Mouse (Mus musculus) forebrain, embryonic 13.5 days (tissue): ENCODE measurements around the gene Syne4. TPM values are rescaled to one million over a fixed set of nuclear protein-coding genes. Genes with fewer than 3 reads are reported as not detected.

Source experiments
- ATAC-seq: fragments of 200-750 bp; cut with Nextera tagmentation; 2 replicates; pipeline ENCODE4 v1.8.0; 2017
- H3K27ac ChIP-seq: fragments of 300-500 bp; sonication (generic); 2 replicates; pipeline ENCODE4 v1.5.1; 2015; ENCODE audit warnings: inconsistent platforms, mild to moderate bottlenecking, moderate library complexity
- H3K27me3 ChIP-seq: fragments of 300-500 bp; sonication (generic); 2 replicates; pipeline ENCODE4 v1.6.1; 2015; ENCODE audit warnings: mild to moderate bottlenecking, inconsistent platforms
- H3K36me3 ChIP-seq: fragments of 300-500 bp; sonication (generic); 2 replicates; pipeline ENCODE4 v1.6.1; 2015; ENCODE audit warnings: mild to moderate bottlenecking, inconsistent platforms; ENCODE audit not compliant: poor library complexity, severe bottlenecking
- H3K4me1 ChIP-seq: fragments of 300-500 bp; sonication (generic); 2 replicates; pipeline ENCODE4 v1.6.1; 2015; ENCODE audit warnings: inconsistent platforms
- H3K4me2 ChIP-seq: fragments of 300-500 bp; sonication (generic); 2 replicates; pipeline ENCODE4 v1.6.1; 2015; ENCODE audit warnings: inconsistent platforms, mild to moderate bottlenecking, moderate library complexity
- H3K4me3 ChIP-seq: fragments of 300-500 bp; sonication (generic); 2 replicates; pipeline ENCODE4 v1.5.1; 2015; ENCODE audit warnings: mild to moderate bottlenecking, inconsistent platforms
- H3K9ac ChIP-seq: fragments of 300-500 bp; sonication (generic); 2 replicates; pipeline ENCODE4 v1.6.1; 2015; ENCODE audit warnings: mild to moderate bottlenecking, inconsistent platforms
- H3K9me3 ChIP-seq: fragments of 300-500 bp; sonication (generic); replicated peaks from 2 replicates; pipeline ENCODE4 v1.6.1; 2016; ENCODE audit warnings: inconsistent platforms
- WGBS: fragments of 180-500 bp; shearing (Covaris S2); methylation state at CpG from one replicate; pipeline ENCODE4 v1.1.7; 2015; 5-methylcytosine and 5-hydroxymethylcytosine counted together
- polyA plus RNA-seq: library from polyadenylated mRNA; unstranded; fragments of >200 nt; fragmentation: Nextera tagmentation; extraction: Ambion mirVana; gene quantifications from 2 replicates; pipeline ENCODE4 v1.2.1, GENCODE M21; 2015

Gene Syne4
- polyA plus RNA-seq, 1 experiment from 2014 or later, result 9.2 TPM

DNA sequence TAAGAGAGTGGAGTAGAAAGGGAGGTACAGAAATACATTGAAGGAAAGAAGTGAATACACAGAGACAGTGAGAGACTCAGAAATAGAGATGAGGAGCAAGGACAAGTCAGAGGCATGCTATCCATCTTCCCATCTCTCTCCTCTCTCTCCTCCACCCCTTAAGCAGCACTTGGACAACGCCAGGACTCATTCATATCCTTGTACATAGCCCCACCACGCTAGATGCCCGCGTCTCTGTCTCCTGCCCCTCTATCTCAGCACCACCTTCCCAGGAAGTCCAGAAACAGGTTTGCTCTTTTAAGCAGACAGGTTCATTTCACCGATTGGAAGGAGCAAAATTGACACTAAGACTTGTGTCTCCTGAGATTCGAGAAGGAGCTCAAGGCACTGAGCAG lies 48.7 kb downstream of the Syne4 start:
- Histone ChIP-seq H3K36me3 (peaks cover 20% of the 10 kb centered on the region), H3K4me3 (peak overlapping the region; percentile 70), H3K27ac (no peak overlapping the region), H3K9ac (peak overlapping the region; percentile 95), H3K4me1 (peaks cover 40% of the 10 kb centered on the region), H3K27me3 (peaks cover 17% of the 10 kb centered on the region), H3K4me2 (peak overlapping the region; percentile 86), H3K9me3 (no peaks in the 10 kb centered on the region)
- WGBS, result 63% methylated on average over 6 of the region's 6 CpGs
- no peak; the same call in none of the 2 replicates for ATAC-seq

DNA sequence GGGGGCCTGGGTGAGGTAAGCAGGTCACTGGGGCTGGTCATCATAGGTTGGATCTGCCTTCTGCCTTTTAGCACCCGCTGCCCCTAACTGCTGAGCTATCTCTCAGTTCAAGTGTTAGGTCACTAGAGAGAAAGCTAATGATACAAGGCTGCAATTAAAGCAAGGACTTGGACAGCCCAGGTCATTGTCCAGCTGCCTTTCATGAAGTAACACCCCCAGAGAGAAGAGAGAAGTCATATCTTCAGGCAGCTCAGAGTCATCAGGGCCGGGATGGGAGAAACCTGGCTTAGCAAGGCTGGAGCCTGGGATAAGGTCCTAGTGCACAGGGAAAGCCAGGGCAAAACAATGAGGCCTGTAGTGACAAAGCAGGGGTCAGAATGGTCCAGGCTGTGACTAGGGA lies 52.9 kb downstream of the Syne4 start:
- H3K9me3 ChIP-seq, result no peaks in the 10 kb centered on the region

More for the DNA sequence above, 52.9 kb downstream of the Syne4 start:
- Histone ChIP-seq H3K4me1 (peaks cover 9% of the 10 kb centered on the region; the same call in 1 of the 2 replicates), H3K36me3 (no peaks in the 10 kb centered on the region), H3K27me3 (peaks cover 17% of the 10 kb centered on the region), H3K27ac (no peak overlapping the region), H3K4me2 (no peak overlapping the region), H3K4me3 (no peak overlapping the region), H3K9ac (no peak overlapping the region)
- ATAC-seq, result no peak
- WGBS, result 83% methylated on average over 2 of the region's 2 CpGs

Other genes with a start within 250 kb of the Syne4 start
- gene Zfp82, start 241.9 kb upstream of the Syne4 start, polyA plus RNA-seq, result 10.3 and 11.8 TPM in 2 replicates
- 1.7 and 3.5 TPM in 2 replicates for gene Gm26920, start 224.4 kb upstream of the Syne4 start, polyA plus RNA-seq
- 19.3 and 20.9 TPM in 2 replicates for gene Zfp566, start 224.3 kb upstream of the Syne4 start, polyA plus RNA-seq
- gene Zfp260, start 220.0 kb upstream of the Syne4 start, polyA plus RNA-seq, result 118 and 121 TPM in 2 replicates
- 19.0 and 21.1 TPM in 2 replicates for gene Zfp382, start 192.9 kb upstream of the Syne4 start, polyA plus RNA-seq
- 19.5 and 23.7 TPM in 2 replicates for gene Zfp146, start 145.1 kb upstream of the Syne4 start, polyA plus RNA-seq
- 1.7 and 4.4 TPM in 2 replicates for gene Cox7a1, start 130.7 kb upstream of the Syne4 start, polyA plus RNA-seq
- gene Capns1, start 116.0 kb upstream of the Syne4 start, polyA plus RNA-seq, result 51.9 and 54.9 TPM in 2 replicates
- gene Polr2i, start 82.9 kb upstream of the Syne4 start, polyA plus RNA-seq, result 189 and 194 TPM in 2 replicates
- gene Tbcb, start 82.5 kb upstream of the Syne4 start, polyA plus RNA-seq, result 318 and 339 TPM in 2 replicates
- not detected in 2 replicates for gene Ovol3, start 79.1 kb upstream of the Syne4 start, polyA plus RNA-seq
- gene Thap8, start 34.7 kb upstream of the Syne4 start, polyA plus RNA-seq, result 0.21 and 0.68 TPM in 2 replicates
- gene Wdr62, start 34.4 kb upstream of the Syne4 start, polyA plus RNA-seq, result 11.6 and 13.2 TPM in 2 replicates
- gene Clip3, start 23.1 kb upstream of the Syne4 start, polyA plus RNA-seq, result 88.8 and 91.4 TPM in 2 replicates
- gene Alkbh6, start 6.1 kb upstream of the Syne4 start, polyA plus RNA-seq, result 101 and 102 TPM in 2 replicates
- gene E130208F15Rik, start 6.9 kb downstream of the Syne4 start, polyA plus RNA-seq, result not detected in 2 replicates
- gene Sdhaf1, start 9.1 kb downstream of the Syne4 start, polyA plus RNA-seq, result 24.2 and 24.7 TPM in 2 replicates
- 8.1 and 9.7 TPM in 2 replicates for gene Lrfn3, start 48.0 kb downstream of the Syne4 start, polyA plus RNA-seq
- gene Tyrobp, start 99.0 kb downstream of the Syne4 start, polyA plus RNA-seq, result 12.1 and 15.6 TPM in 2 replicates
- gene Hcst, start 105.0 kb downstream of the Syne4 start, polyA plus RNA-seq, result 0.88 TPM in 1 of 2 replicates, not detected in the other
- gene Nfkbid, start 106.9 kb downstream of the Syne4 start, polyA plus RNA-seq, result 1.3 and 1.6 TPM in 2 replicates
- gene Aplp1, start 130.7 kb downstream of the Syne4 start, polyA plus RNA-seq, result 306 and 329 TPM in 2 replicates
- gene Kirrel2, start 142.9 kb downstream of the Syne4 start, polyA plus RNA-seq, result 0.36 and 0.65 TPM in 2 replicates
- 0.15 and 0.18 TPM in 2 replicates for gene Nphs1, start 143.5 kb downstream of the Syne4 start, polyA plus RNA-seq
- 0.31 TPM in 1 of 2 replicates, not detected in the other for gene Prodh2, start 178.8 kb downstream of the Syne4 start, polyA plus RNA-seq
- gene Arhgap33, start 220.3 kb downstream of the Syne4 start, polyA plus RNA-seq, result 80.6 and 88.7 TPM in 2 replicates
- gene Hspb6, start 237.4 kb downstream of the Syne4 start, polyA plus RNA-seq, result 11.0 and 12.1 TPM in 2 replicates
- 14.8 and 17.5 TPM in 2 replicates for gene Proser3, start 237.5 kb downstream of the Syne4 start, polyA plus RNA-seq
- gene Lin37, start 245.0 kb downstream of the Syne4 start, polyA plus RNA-seq, result 53.0 and 65.1 TPM in 2 replicates
- 114 and 122 TPM in 2 replicates for gene U2af1l4, start 248.5 kb downstream of the Syne4 start, polyA plus RNA-seq
- gene Gm49396, start 248.5 kb downstream of the Syne4 start, polyA plus RNA-seq, result 20.2 and 22.5 TPM in 2 replicates
- 128 and 141 TPM in 2 replicates for gene Psenen, start 248.8 kb downstream of the Syne4 start, polyA plus RNA-seq